Mouse (Mus musculus) liver, embryonic 18 days (tissue): ENCODE measurements around the gene Ifit1bl2. TPM values are rescaled to one million over a fixed set of nuclear protein-coding genes. Genes with fewer than 3 reads are reported as not detected.

Source experiments
- polyA plus RNA-seq: library from polyadenylated mRNA; depleted of rRNA; stranded (reverse); fragments of >200 nt; gene quantifications from 2 replicates; pipeline ENCODE4 v1.2.3, GENCODE M21; 2012; rRNA removed

The Ifit1bl2 gene
- 0.19 and 0.30 TPM in 2 replicates for polyA plus RNA-seq

DNA sequence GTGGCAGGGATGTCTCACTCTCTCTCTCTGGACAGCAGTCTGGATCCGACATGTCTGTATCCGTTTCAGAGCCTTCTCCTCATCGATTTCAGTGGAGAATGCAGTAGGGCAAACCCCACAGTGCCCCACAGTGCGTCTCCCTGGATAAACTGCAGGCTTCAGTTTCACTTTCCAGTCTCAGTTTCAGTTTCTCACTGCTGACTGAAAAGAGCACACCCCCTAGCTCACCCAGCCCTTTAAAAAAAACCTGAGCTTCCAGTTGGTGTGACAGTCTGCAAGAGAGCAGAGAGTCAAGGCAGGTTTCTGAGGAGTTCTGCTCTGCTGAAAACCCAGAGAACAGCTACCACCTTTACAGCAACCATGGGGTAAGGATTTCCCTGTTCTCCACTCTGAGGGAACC lies at the start of gene Ifit1bl2, which contains the start of gene Ifit1:
Gene Ifit1bl2 (minus strand): TSS at position 121 of the 400 bp plus-strand sequence.
Gene Ifit1 (plus strand): TSS at position 249 of the 400 bp plus-strand sequence.

DNA sequence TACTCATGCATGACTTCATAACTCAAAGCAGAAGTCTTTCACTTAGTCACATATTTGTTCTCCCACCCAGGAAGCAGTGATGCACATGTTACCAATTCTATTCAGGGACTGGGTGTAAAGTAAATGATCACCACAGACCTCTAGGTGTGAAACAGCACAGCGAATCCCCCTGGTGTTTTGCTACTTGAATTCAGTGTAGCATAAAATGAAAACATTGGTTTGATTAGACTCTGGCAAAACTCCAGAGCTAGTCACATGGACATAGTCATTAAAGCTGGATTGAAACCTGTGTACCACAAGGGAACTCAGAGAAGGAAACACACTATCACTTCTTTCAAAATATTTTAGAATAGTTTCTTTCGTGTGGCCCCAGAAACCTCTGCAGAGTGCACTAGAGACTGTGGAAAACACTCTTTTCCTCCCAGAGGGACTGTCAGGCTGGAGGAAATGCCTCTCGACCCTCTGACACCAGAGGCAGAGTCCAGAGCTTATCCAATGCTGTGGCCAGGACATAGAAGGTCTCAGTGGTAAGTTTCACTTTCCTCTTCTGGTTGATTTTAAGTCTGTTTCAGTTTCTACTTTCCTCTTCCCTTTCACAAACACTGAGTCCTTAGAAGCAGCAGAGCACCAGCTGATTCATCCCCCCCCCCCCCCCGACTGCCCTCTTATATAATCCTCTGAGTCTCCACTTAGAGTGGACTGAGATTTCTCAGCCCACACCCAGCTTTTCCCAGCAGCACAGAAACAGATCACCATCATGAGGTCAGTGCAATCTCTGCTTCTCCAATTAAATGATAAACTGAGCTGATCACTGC lies 33.1 kb downstream of the Ifit1bl2 start, which contains the start of gene Ifit3b:
Gene Ifit3b (plus strand): TSS at position 734 of the 815 bp plus-strand sequence.

DNA sequence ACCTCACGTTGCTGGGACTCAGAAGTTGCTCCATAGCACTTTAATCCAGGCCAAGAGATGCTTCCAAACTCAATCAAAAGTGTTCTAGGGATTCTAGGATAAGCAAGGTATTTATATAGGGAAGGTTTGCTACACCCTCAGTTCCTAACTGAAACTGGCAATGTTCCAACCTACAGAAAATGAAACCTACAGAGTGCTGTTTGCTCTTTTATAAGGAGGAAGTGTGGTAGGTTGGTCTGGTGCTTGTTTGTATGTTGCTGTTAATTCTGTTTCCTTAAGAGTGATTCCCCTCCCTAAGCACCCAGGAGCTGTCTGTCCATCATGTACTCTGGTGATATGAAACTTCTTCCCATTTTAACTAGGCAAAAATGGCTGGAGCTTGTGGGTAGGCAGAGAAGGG lies 38.7 kb downstream of the Ifit1bl2 start, which contains the start of gene Ifit1bl1:
Gene Ifit1bl1 (minus strand): TSS at position 69 of the 400 bp plus-strand sequence.

DNA sequence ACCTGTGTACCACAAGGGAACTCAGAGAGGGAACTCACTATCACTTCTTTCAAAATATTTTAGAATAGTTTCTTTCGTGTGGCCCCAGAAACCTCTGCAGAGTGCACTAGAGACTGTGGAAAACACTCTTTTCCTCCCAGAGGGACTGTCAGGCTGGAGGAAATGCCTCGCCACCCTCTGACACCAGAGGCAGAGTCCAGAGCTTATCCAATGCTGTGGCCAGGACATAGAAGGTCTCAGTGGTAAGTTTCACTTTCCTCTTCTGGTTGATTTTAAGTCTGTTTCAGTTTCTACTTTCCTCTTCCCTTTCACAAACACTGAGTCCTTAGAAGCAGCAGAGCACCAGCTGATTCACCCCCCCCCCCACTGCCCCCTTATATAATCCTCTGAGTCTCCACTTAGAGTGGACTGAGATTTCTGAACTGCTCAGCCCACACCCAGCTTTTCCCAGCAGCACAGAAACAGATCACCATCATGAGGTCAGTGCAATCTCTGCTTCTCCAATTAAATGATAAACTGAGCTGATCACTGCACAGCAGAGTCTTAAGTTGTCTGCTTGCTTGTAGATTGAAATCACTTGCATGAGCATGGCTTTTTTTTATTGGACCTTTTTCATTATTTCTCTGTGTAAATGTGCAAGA lies 57.3 kb downstream of the Ifit1bl2 start, which contains the start of gene Ifit3:
Gene Ifit3 (plus strand): TSS at position 406 of the 641 bp plus-strand sequence.

Other genes starting within 250 kb of the Ifit1bl2 start
- 0.14 and 0.22 TPM in 2 replicates for gene Ch25h, start 165.6 kb downstream of the Ifit1bl2 start, polyA plus RNA-seq
- 59.5 and 70.1 TPM in 2 replicates for gene Lipa, start 113.3 kb downstream of the Ifit1bl2 start, polyA plus RNA-seq
- 5.1 and 5.6 TPM in 2 replicates for gene Ifit2, start 90.0 kb downstream of the Ifit1bl2 start, polyA plus RNA-seq
- gene Ifit3, start 57.2 kb downstream of the Ifit1bl2 start, polyA plus RNA-seq, result 18.6 and 20.6 TPM in 2 replicates
- gene Ifit1bl1, start 38.8 kb downstream of the Ifit1bl2 start, polyA plus RNA-seq, result 0.27 and 0.56 TPM in 2 replicates
- gene Ifit3b, start 32.8 kb downstream of the Ifit1bl2 start, polyA plus RNA-seq, result 3.6 and 3.8 TPM in 2 replicates
- 6.2 and 11.2 TPM in 2 replicates for gene Ifit1, start 128 bp upstream of the Ifit1bl2 start, polyA plus RNA-seq
- gene Slc16a12, start 106.5 kb upstream of the Ifit1bl2 start, polyA plus RNA-seq, result 10.4 and 11.8 TPM in 2 replicates
- 7.9 and 10.3 TPM in 2 replicates for gene Pank1, start 238.7 kb upstream of the Ifit1bl2 start, polyA plus RNA-seq